Mouse (Mus musculus): ENCODE results near the gene Slc16a5. TPM values are rescaled to one million over a fixed set of nuclear protein-coding genes. Genes with fewer than 3 reads are reported as not detected.
A peak's percentile ranks its signal among the peaks of the same experiment; 100 is the strongest.

Slc16a5 gene
- polyA plus RNA-seq, 1 experiment from 2014 or later: not detected

DNA sequence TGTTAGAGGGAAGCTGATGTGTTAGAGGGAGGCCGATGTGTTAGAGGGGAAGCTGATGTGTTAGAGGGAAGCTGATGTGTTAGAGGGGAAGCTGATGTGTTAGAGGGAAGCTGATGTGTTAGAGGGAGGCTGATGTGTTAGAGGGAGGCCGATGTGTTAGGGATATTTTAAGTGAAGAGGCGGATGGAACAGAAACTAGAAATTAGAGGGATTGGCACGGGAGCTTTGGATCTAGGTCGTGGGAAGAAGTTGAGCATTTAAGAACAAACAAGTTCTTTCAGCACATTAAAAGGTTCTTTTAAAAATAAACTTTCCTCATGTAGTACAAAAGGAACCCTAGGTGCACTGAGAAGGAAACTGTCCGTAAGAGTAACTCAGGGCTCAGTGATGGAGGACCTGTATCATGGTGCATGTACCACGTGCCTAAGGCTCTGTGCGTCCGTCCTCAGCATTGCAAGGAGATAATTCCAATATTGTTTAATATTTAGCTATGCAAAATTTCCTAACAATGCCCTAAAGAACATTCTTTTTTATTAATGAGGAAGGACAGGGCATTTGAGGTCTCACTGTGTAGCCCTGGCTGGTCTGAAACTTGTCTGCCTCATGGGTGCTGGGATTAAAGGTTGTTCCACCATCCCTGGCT, 16.1 kb downstream of the Slc16a5 start:
- no peaks in the 10 kb centered on the region for H3K9me3 ChIP-seq (replicated peaks; ENCODE audit: control insufficient read depth, low read length)
- no peak overlapping the region for H3K9ac ChIP-seq (ENCODE audit: low read depth, low read length)
- no peak overlapping the region for H3K4me2 ChIP-seq
- H3K27me3 ChIP-seq (ENCODE audit: control insufficient read depth, insufficient read depth, low read length): no peaks in the 10 kb centered on the region
- H3K36me3 ChIP-seq (ENCODE audit: control insufficient read depth, insufficient read depth, low read length): no peaks in the 10 kb centered on the region; the same call in 1 of the 2 replicates
- peaks cover 23% of the 10 kb centered on the region for H3K4me1 ChIP-seq (ENCODE audit: control insufficient read depth, insufficient read depth, low read length)
- 82% methylated on average over 9 of the region's 9 CpGs for WGBS (ENCODE audit: insufficient replicate concordance)
- no peak overlapping the region for H3K4me3 ChIP-seq (ENCODE audit: low read depth, low read length)
- ATAC-seq (replicated peaks; ENCODE audit: insufficient number of reproducible peaks, low FRiP score, low TSS enrichment): no peak
- no peak overlapping the region for H3K27ac ChIP-seq (ENCODE audit: low read depth, low read length)

DNA sequence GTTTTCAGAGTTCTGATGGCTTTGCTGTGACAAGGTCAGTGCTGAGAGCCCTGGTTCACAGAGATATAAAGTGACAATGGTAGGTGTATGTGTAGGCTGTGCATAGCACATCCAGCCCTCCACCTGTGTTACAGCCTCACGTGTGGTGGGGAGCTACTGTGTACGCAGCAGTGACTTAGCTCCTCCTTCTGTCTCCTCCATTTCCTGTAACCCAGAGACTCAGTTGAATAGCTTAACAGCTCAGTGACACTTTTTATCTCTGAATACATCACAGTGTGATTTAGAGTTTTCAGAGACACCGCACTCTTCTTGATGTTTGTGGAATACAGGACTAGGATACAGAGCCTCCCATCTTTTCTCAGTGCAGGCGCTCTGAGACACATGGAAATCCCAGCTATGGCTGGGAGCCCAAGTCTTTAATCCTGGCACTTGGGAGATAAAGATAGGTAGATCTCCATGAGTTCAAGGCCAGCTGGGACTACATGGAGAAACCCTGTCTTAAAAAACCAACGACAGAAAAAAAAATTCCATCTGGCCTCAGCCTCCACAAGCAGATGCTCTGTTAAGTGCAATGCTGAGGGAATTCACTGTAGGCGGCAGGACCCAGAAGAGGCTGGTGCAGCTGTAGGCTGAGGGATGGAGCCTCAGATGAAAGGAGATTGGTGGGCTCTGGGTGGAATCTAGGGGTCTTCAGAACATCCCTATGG, 19.4 kb downstream of the Slc16a5 start:
- WGBS (ENCODE audit: insufficient replicate concordance): 70% methylated on average over 6 of the region's 6 CpGs
- H3K9ac ChIP-seq (ENCODE audit: low read depth, low read length): no peak overlapping the region
- H3K4me3 ChIP-seq (ENCODE audit: low read depth, low read length): no peak overlapping the region
- no peak overlapping the region for H3K27ac ChIP-seq (ENCODE audit: low read depth, low read length)
- no peak for ATAC-seq (replicated peaks; ENCODE audit: insufficient number of reproducible peaks, low FRiP score, low TSS enrichment)
- peaks cover 7% of the 10 kb centered on the region for H3K4me1 ChIP-seq (ENCODE audit: control insufficient read depth, insufficient read depth, low read length)
- no peak overlapping the region for H3K4me2 ChIP-seq
- H3K9me3 ChIP-seq (replicated peaks; ENCODE audit: control insufficient read depth, low read length): no peaks in the 10 kb centered on the region
- H3K27me3 ChIP-seq (ENCODE audit: control insufficient read depth, insufficient read depth, low read length): no peaks in the 10 kb centered on the region
- H3K36me3 ChIP-seq (ENCODE audit: control insufficient read depth, insufficient read depth, low read length): no peaks in the 10 kb centered on the region

DNA sequence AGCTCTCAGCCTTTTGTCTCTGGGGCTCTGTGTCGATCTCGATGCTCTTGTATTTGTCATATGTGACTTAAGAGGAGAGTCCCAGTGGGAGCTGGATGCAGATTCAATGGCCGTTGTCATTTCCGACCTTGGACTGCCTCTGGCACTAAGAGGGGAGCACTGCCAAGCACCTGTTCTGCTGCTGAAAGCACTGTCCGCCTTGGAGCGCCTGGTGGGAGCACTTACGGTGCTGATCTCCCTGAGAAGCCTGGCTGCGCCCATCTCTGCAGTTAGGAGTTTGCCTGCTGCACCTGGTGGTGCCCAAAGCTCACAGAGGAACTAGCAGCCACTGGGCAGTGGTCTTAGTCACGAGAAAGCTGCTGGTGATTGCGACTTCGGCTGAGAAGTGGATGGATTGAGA, 21.0 kb downstream of the Slc16a5 start:
- ATAC-seq (replicated peaks; ENCODE audit: insufficient number of reproducible peaks, low FRiP score, low TSS enrichment): no peak
- no peaks in the 10 kb centered on the region for H3K36me3 ChIP-seq (ENCODE audit: control insufficient read depth, insufficient read depth, low read length)
- H3K4me2 ChIP-seq: no peak overlapping the region
- WGBS (ENCODE audit: insufficient replicate concordance): 68% methylated on average over 11 of the region's 11 CpGs
- H3K27me3 ChIP-seq (ENCODE audit: control insufficient read depth, insufficient read depth, low read length): no peaks in the 10 kb centered on the region
- H3K9me3 ChIP-seq (replicated peaks; ENCODE audit: control insufficient read depth, low read length): no peaks in the 10 kb centered on the region
- H3K4me1 ChIP-seq (ENCODE audit: control insufficient read depth, insufficient read depth, low read length): peaks cover 6% of the 10 kb centered on the region
- no peak overlapping the region for H3K9ac ChIP-seq (ENCODE audit: low read depth, low read length)
- no peak overlapping the region for H3K27ac ChIP-seq (ENCODE audit: low read depth, low read length)
- H3K4me3 ChIP-seq (ENCODE audit: low read depth, low read length): no peak overlapping the region

- Histone ChIP-seq H3K27ac (ENCODE audit: low read depth, low read length) (no peak overlapping the region), H3K9me3 (replicated peaks; ENCODE audit: control insufficient read depth, low read length) (no peaks in the 10 kb centered on the region), H3K27me3 (ENCODE audit: control insufficient read depth, insufficient read depth, low read length) (no peaks in the 10 kb centered on the region), H3K4me3 (ENCODE audit: low read depth, low read length) (no peak overlapping the region), H3K9ac (ENCODE audit: low read depth, low read length) (no peak overlapping the region), H3K4me2 (no peak overlapping the region), H3K4me1 (ENCODE audit: control insufficient read depth, insufficient read depth, low read length) (peaks cover 6% of the 10 kb centered on the region), H3K36me3 (ENCODE audit: control insufficient read depth, insufficient read depth, low read length) (0 out of 2 replicates have a peak, but pooled peaks cover 1% of the 10 kb centered on the region)
- WGBS (ENCODE audit: insufficient replicate concordance): 18% methylated on average over 6 of the region's 6 CpGs
- no peak for ATAC-seq (replicated peaks; ENCODE audit: insufficient number of reproducible peaks, low FRiP score, low TSS enrichment)
Observed at GRCm38 (mm10) chr11:115483726-115484125, 21.5 kb downstream of the Slc16a5 start.

DNA sequence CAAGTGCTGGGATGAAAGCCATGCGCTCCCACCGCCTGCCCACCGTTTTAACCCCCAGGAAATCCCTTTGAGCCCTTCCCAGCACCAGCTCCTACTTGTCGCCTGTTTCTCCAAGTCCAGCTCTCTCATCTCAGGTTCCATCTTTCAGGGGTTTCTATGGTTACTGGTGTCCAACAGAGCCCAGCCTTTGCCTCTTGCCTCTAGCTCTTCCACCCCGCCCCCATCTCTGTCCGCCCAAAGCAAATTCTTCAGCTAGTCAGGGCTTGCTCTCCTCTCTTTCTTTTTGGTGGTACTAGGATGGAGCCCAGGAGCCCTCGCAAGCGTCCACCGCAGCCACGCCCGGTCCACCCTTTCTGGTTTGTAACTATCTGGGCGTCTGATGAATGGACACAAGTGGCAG, 22.9 kb downstream of the Slc16a5 start:
- H3K27me3 ChIP-seq (ENCODE audit: control insufficient read depth, insufficient read depth, low read length): no peaks in the 10 kb centered on the region
- WGBS (ENCODE audit: insufficient replicate concordance): 74% methylated on average over 12 of the region's 12 CpGs
- H3K4me2 ChIP-seq: no peak overlapping the region
- no peak overlapping the region for H3K4me3 ChIP-seq (ENCODE audit: low read depth, low read length)
- H3K27ac ChIP-seq (ENCODE audit: low read depth, low read length): no peak overlapping the region
- H3K9me3 ChIP-seq (replicated peaks; ENCODE audit: control insufficient read depth, low read length): no peaks in the 10 kb centered on the region
- H3K4me1 ChIP-seq (ENCODE audit: control insufficient read depth, insufficient read depth, low read length): peaks cover 6% of the 10 kb centered on the region
- ATAC-seq (replicated peaks; ENCODE audit: insufficient number of reproducible peaks, low FRiP score, low TSS enrichment): no peak
- H3K9ac ChIP-seq (ENCODE audit: low read depth, low read length): no peak overlapping the region
- H3K36me3 ChIP-seq (ENCODE audit: control insufficient read depth, insufficient read depth, low read length): 0 out of 2 replicates have a peak, but pooled peaks cover 3% of the 10 kb centered on the region

DNA sequence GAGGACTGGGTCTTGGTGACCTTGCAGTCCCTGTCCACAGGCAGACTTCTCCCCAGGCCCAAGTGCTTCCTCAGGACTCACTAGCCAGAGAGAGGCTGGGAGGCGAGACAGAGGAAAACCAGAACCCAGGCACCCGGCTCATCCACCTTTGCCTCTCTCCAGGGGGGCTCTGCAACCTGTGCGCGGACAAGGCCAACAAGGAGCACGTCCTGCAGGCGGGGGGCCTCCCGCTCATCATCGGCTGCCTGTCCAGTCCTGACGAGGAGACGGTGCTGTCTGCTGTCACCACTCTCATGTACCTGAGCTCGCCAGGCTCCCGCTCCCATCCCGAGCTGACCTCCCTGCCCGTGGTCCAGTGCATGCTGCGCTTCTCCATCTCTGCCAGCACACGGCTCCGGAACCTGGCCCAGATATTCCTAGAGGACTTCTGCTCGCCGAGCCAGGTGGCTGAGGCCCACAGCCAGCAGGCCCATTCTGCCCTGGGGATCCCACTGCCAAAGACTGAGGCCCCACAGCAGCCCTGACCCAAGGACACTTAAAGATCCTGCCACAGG, 26.4 kb downstream of the Slc16a5 start:
- WGBS (ENCODE audit: insufficient replicate concordance): 69% methylated on average over 19 of the region's 19 CpGs

DNA sequence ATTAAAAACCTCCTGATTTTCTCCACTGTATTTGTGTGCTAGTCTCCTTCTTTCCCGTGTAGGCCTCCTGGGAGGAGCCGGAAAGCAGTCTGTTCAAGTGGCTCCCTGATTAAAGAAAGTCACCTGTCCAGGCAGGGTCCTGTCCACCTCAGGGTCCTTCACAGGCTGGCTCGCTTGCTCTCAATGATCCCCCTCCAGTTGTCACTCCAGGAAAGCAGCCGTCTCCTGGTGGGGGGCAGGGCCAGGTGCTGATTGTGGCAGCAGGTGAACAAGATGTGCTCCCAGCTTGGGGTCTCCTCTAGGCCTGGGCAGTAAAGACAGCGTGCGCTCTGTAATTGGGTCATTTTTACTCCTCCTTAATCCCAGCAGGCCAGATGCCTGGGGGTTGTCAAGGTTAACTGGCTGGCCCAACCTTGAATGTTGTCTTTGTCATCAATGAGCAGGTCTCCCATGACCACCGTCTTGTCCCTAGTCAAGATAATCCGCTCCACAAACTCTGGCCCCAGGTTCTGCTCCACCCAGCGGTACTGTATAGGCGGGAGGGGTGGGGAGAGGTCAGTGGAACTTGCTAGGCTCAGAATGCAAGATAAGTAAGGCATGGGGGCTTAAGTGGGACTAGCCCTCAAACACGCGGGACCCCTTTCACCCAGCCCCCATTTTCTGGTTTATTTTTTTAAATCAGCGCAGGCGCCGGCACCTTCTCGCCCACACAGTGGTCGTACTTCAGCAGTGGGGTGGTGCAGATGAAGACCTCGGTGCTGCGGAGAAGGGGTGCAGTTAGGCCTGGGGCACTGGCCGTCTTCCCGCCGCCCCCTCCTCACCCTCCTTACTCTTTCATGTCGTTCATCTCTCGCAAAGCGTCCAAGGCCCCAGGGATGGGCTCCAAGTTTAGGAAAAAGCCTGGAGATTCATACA, 28.4 kb downstream of the Slc16a5 start:
- WGBS (ENCODE audit: insufficient replicate concordance): 25% methylated on average over 25 of the region's 25 CpGs
- Histone ChIP-seq H3K4me1 (ENCODE audit: control insufficient read depth, insufficient read depth, low read length) (no peaks in the 10 kb centered on the region), H3K9me3 (replicated peaks; ENCODE audit: control insufficient read depth, low read length) (no peaks in the 10 kb centered on the region), H3K9ac (ENCODE audit: low read depth, low read length) (peak overlapping the region; percentile 77), H3K4me3 (ENCODE audit: low read depth, low read length) (peak overlapping the region; percentile 64), H3K36me3 (ENCODE audit: control insufficient read depth, insufficient read depth, low read length) (0 out of 2 replicates have a peak, but pooled peaks cover 3% of the 10 kb centered on the region), H3K27me3 (ENCODE audit: control insufficient read depth, insufficient read depth, low read length) (no peaks in the 10 kb centered on the region), H3K4me2 (peak overlapping the region; percentile 81), H3K27ac (ENCODE audit: low read depth, low read length) (no peak overlapping the region)
- 0 out of 2 replicates have a peak, but pooled peaks have one; percentile 43 for ATAC-seq (replicated peaks; ENCODE audit: insufficient number of reproducible peaks, low FRiP score, low TSS enrichment)

More for the DNA sequence above, 26.4 kb downstream of the Slc16a5 start:
- no peak overlapping the region for H3K9ac ChIP-seq (ENCODE audit: low read depth, low read length)
- no peaks in the 10 kb centered on the region for H3K27me3 ChIP-seq (ENCODE audit: control insufficient read depth, insufficient read depth, low read length)
- H3K4me1 ChIP-seq (ENCODE audit: control insufficient read depth, insufficient read depth, low read length): peaks cover 6% of the 10 kb centered on the region
- no peak overlapping the region for H3K4me2 ChIP-seq
- no peak overlapping the region for H3K4me3 ChIP-seq (ENCODE audit: low read depth, low read length)
- no peaks in the 10 kb centered on the region for H3K9me3 ChIP-seq (replicated peaks; ENCODE audit: control insufficient read depth, low read length)
- no peak for ATAC-seq (replicated peaks; ENCODE audit: insufficient number of reproducible peaks, low FRiP score, low TSS enrichment)
- no peak overlapping the region for H3K27ac ChIP-seq (ENCODE audit: low read depth, low read length)
- 0 out of 2 replicates have a peak, but pooled peaks cover 3% of the 10 kb centered on the region for H3K36me3 ChIP-seq (ENCODE audit: control insufficient read depth, insufficient read depth, low read length)

All from heart, embryonic 11.5 days (tissue).